Mouse (Mus musculus): ENCODE measurements around the gene Tcf3. TPM values are rescaled to one million over a fixed set of nuclear protein-coding genes. Genes with fewer than 3 reads are reported as not detected.

The Tcf3 gene
- polyA plus RNA-seq, 1 experiment from 2014 or later: 56.2 TPM

DNA sequence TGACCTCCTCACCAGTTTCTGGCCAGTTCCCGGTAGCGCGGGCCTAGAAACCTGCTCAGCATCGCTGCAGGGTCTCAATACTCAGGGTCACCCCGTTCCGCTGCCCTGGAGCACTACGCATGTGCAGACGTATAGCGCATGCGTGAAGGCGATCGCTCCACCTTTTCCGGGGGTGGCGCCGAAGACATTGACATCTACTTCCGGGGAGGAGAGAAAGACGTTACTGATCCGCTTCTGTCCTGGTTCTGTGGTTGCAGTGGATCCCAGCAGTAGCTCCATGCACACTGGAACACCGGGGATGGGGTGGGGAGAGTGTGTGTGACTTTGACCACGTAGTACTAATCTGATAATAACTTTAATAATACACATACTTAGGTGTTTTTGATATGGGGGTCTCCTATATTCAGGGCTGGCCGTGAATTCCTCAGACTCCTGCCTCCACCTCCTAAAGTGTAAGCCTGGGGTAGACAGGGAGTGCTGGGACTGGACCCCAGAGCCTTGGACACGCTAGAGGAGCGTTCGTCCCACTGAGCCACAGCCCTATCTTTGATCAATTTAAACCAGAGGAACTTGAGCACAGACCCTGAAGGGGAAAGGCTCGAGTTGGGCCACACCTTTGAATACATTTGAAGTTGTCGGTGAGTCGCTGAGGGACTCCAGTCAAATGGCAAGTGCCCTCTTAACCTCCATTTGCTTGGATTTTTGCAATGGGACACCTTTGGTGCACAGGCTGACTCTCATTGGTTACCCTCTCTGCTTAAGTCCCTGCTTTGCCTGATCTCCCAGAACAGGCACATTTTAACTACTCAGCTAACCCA is 26.6 kb downstream of the Tcf3 start, which contains the start of gene Uqcr11:
TSS of gene Uqcr11 (minus strand) at position 147 of the 818 bp plus-strand sequence.
- Histone ChIP-seq H3K36me3 (peaks cover 63% of the 10 kb centered on the region), H3K4me2 (peak within 1 kb of the TSS; percentile 95), H3K4me1 (replicated peaks) (peaks cover 53% of the 10 kb centered on the region), H3K9ac (peak within 1 kb of the TSS; percentile 92), H3K4me3 (replicated peaks) (peak within 1 kb of the TSS; percentile 96), H3K27ac (peak within 1 kb of the TSS; percentile 91), H3K27me3 (no peaks in the 10 kb centered on the region), H3K9me3 (replicated peaks) (no peaks in the 10 kb centered on the region)
- DNase-seq (peak; percentile 90), ATAC-seq (ENCODE audit: low read depth) (peak; percentile 83)
- WGBS (ENCODE audit: insufficient replicate concordance): under 1% methylated on average over 27 of the region's 27 CpGs

DNA sequence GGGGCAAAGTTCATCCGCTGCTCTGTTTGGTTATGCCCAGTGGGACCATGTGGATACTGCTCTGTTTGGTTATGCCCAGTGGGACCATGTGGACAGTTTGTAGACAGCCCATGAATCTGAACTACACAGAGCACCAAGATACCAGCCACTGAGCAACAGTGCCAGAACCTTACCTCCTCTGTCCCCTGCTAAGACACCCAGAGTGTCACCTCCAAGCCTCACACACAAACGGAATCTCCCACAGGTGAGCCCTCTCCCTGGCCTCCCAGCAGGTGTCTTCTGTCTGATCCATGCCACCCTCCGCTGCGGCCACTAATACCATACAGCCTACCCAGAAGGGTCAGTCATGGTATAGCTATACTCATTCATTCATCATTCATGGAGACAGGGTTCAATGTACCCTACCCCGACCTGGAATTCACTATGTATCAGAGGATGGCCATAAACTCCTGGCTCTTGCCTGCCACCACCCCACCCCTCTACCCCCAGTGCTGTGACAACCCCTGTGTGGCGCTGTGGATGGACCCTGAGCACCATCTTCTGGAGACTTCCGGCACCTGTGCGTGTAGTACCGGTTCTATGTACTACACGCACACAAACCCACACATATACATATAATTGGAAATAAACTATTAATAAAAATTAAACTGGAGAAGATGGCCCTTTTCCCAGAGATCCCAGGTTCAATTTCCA is 27.8 kb downstream of the Tcf3 start:
- Histone ChIP-seq H3K36me3 (peaks cover 62% of the 10 kb centered on the region), H3K4me1 (replicated peaks) (peaks cover 63% of the 10 kb centered on the region), H3K4me2 (peak overlapping the region; percentile 95), H3K9ac (peak overlapping the region; percentile 92), H3K9me3 (replicated peaks) (no peaks in the 10 kb centered on the region), H3K4me3 (replicated peaks) (peak overlapping the region; percentile 96), H3K27me3 (no peaks in the 10 kb centered on the region), H3K27ac (peak overlapping the region; percentile 91)
- ATAC-seq (ENCODE audit: low read depth) (no peak), DNase-seq (no peak)
- WGBS (ENCODE audit: insufficient replicate concordance): 45% methylated on average over 10 of the region's 10 CpGs

DNA sequence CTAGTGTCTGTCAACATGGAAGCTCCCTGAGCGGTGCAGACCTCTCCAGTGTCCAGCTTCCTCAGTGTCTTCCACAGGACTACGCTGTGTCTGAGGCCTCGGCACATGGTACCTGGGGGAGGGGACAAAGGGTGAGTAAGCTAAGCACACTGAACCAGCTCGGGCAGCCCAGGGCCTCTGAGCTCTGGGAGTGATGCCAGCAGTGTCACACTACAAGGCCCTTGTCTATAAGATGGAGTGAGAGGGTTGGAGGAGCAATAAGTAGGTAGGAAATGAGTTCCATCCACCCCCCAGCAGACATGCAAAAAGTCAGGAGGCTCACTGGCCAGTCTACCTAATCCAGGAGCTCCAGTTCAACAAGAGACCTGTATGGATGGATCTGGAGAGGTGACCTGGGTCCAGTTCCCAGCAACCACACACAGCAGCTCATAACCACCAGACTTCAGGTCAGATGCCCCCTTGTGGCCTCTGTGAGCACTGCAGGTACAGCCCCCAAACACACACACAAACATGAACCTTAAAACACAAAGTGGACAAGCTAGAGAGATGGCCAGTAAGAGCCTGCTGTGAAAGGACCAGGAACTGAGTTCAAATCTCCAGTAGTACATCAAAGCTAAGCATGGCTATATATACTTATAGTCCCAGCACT is 30.3 kb downstream of the Tcf3 start:
- peaks cover 65% of the 10 kb centered on the region for H3K4me1 ChIP-seq (replicated peaks)
- no peaks in the 10 kb centered on the region for H3K9me3 ChIP-seq (replicated peaks)
- DNase-seq (no peak), ATAC-seq (ENCODE audit: low read depth) (no peak)
- WGBS (ENCODE audit: insufficient replicate concordance): 88% methylated on average over 4 of the region's 4 CpGs
- no peak overlapping the region for H3K4me2 ChIP-seq
- peaks cover 42% of the 10 kb centered on the region for H3K36me3 ChIP-seq
- no peak overlapping the region for H3K9ac ChIP-seq
- H3K27me3 ChIP-seq: no peaks in the 10 kb centered on the region
- H3K4me3 ChIP-seq (replicated peaks): no peak overlapping the region
- H3K27ac ChIP-seq: no peak overlapping the region

DNA sequence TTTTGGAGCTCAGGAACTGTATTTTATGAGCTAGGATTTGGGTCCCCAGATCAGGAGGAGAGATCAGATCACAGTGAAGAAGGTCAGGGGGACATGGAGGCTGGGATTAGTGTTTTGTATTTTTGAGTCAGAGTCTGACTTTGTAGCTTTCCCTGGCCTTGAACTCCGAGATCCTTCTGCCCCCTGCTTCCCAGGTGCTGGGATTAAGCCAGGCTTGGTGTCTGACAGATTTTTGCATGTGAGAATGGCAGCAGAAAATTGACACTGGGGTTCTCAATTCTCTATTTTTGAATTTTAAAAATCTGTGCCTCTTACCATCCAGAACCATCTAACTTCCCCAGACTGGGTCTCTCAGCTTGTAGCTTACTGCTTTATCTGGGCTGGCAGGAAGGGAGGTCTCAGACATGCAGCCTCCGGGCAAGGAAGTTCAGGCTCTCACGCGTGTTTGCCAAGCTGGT is 32.7 kb downstream of the Tcf3 start:
- Histone ChIP-seq H3K36me3 (peaks cover 58% of the 10 kb centered on the region), H3K9me3 (replicated peaks) (no peaks in the 10 kb centered on the region), H3K4me1 (replicated peaks) (peaks cover 70% of the 10 kb centered on the region), H3K27me3 (no peaks in the 10 kb centered on the region), H3K4me2 (peak overlapping the region; percentile 89), H3K27ac (peak overlapping the region; percentile 87), H3K4me3 (replicated peaks) (peak overlapping the region; percentile 70), H3K9ac (peak overlapping the region; percentile 81)
- no peak for ATAC-seq (ENCODE audit: low read depth)
- WGBS (ENCODE audit: insufficient replicate concordance): 52% methylated on average over 4 of the region's 4 CpGs
- DNase-seq: no peak

DNA sequence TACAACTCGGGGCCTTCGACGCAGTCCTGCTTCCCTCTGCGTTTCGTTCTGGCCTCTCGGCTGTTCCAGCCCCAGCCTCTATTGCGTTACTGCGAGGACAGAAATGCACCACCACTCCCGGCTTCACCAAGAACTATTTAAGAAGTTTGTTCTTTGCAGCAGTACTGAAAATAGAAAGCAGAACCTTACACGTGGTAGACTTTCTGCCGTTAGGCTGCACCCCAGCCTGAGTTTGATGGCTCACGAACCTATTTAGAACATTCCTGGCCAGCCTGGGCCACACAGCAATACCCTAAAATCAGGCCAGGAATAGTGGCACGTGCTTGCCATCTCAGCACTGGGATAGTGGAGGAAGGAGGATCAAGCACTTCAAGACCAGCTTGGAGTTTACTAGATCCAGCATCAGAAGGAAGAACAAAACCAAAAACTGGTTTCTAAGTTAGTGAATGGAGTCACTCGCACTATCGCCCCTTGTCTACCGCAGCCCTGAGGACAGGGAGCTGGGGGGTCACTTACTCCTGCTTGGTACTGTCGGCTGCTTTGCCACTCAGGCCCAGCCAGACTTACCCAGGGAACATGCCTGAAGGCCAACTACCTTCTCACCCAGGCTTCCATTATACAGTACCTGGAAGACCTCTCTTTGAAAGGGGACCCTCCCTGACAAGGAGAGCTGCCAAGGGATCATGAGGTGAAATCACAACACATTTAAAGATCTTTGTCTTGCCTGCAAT is 33.3 kb downstream of the Tcf3 start:
- peak overlapping the region; percentile 89 for H3K4me2 ChIP-seq
- 13% methylated on average over 17 of the region's 17 CpGs for WGBS (ENCODE audit: insufficient replicate concordance)
- H3K36me3 ChIP-seq: peaks cover 64% of the 10 kb centered on the region
- peaks cover 64% of the 10 kb centered on the region for H3K4me1 ChIP-seq (replicated peaks)
- H3K27me3 ChIP-seq: no peaks in the 10 kb centered on the region
- DNase-seq: no peak
- H3K27ac ChIP-seq: peak overlapping the region; percentile 87
- peak overlapping the region; percentile 70 for H3K4me3 ChIP-seq (replicated peaks)
- H3K9me3 ChIP-seq (replicated peaks): no peaks in the 10 kb centered on the region
- peak overlapping the region; percentile 81 for H3K9ac ChIP-seq
- no peak for ATAC-seq (ENCODE audit: low read depth)

DNA sequence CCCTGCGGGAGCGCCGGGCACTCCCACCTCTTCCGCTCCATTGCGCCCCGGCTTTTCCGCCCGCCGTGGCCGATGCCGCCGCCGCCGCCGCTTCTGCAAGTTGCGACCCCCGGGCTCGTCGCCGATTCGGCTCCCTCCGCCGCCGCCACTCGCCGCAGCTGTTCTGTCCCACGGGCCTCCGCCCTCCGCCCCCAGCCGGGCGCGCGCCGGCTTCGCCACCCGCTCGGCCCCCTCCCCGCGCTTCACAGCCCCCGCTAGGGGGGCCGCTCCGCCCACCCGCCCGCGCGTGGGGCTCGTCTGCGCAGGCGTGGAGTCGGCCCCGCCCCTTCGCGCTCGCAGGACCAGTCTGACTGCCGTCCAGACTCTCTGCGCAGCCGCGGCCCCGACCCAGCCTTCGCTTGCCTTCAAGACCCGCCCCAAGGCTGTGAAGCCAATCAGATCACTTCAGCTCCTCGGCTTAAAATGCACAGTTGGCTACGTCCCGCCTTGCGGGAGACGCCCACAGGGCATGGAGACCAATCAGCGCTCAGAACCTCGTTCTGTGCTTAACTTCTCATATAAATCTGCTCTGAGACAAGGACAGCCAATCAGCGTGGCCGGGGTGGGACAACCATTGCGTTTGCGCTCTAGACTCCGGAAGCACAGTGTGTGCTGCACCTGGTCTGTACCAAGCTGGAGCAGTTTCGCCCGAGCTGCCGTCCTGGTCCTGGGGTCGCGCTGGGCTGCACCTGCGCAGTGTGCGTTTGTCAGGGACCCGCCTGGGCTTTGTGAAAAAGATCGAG is 34.1 kb downstream of the Tcf3 start, which contains the start of gene Mbd3:
TSS of gene Mbd3 (minus strand) at position 360 of the 782 bp plus-strand sequence.
- H3K9me3 ChIP-seq (replicated peaks): no peaks in the 10 kb centered on the region
- peak within 1 kb of the TSS; percentile 99 for H3K27ac ChIP-seq
- H3K27me3 ChIP-seq: no peaks in the 10 kb centered on the region
- DNase-seq (peak; percentile 99), ATAC-seq (ENCODE audit: low read depth) (peak; percentile 91)
- H3K4me1 ChIP-seq (replicated peaks): peaks cover 56% of the 10 kb centered on the region
- under 1% methylated on average over 82 of the region's 82 CpGs for WGBS (ENCODE audit: insufficient replicate concordance)
- H3K9ac ChIP-seq: peak within 1 kb of the TSS; percentile 98
- H3K4me2 ChIP-seq: peak within 1 kb of the TSS; percentile 98
- H3K4me3 ChIP-seq (replicated peaks): peak within 1 kb of the TSS; percentile 88
- H3K36me3 ChIP-seq: peaks cover 65% of the 10 kb centered on the region

DNA sequence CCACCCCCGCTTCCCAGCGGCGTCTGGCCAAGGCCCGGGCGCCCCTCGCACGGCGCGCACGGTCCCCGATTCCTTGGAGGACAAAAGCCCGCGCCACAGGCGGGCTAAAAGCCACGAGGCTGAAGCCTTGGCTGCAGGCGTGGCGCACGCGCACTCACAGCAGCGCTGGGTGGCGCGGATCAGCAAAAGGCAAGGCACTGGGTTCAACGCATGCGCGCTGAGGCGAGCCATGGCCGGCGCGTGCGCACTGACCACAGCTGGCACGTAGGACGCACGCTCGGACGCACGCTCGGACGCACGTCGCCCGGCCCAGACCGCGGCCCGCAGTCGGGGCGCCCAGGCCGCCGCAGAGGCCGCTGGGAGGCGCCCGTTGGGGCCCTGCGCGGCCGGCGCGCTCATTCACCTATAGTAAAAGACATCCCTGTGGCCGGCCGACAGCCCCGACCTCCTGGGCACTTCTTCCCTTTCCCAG is 34.7 kb downstream of the Tcf3 start:
- Histone ChIP-seq H3K4me2 (peak overlapping the region; percentile 98), H3K4me1 (replicated peaks) (peaks cover 50% of the 10 kb centered on the region), H3K4me3 (replicated peaks) (peak overlapping the region; percentile 88), H3K9me3 (replicated peaks) (no peaks in the 10 kb centered on the region), H3K27ac (peak overlapping the region; percentile 99), H3K36me3 (peaks cover 65% of the 10 kb centered on the region), H3K27me3 (no peaks in the 10 kb centered on the region), H3K9ac (peak overlapping the region; percentile 98)
- WGBS (ENCODE audit: insufficient replicate concordance): under 1% methylated on average over 59 of the region's 59 CpGs
- peak; percentile 74 for ATAC-seq (ENCODE audit: low read depth)
- DNase-seq: peak; percentile 99

DNA sequence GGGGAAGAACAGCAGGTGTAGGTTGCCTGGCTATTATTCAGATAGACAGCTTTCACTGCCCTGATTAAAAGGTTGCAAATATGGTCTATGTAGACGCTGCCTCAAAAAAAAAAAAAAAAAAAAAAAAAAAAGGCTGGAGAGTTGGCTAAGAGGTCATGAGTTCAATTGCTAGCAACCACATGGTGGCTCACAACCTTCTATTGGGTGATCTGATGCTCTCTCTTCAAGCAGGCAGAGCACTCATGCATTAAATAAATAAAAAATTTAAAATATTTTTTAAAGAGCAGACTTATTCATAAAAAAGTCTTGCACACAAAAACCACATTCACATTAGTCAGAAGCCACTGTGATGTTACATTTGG is 35.3 kb downstream of the Tcf3 start:
- DNase-seq: no peak
- ATAC-seq (ENCODE audit: low read depth): no peak
- H3K4me3 ChIP-seq (replicated peaks): peak overlapping the region; percentile 88
- WGBS (ENCODE audit: insufficient replicate concordance): 0% methylated on average over 1 of the region's 1 CpGs
- peaks cover 65% of the 10 kb centered on the region for H3K36me3 ChIP-seq
- no peaks in the 10 kb centered on the region for H3K27me3 ChIP-seq
- H3K4me2 ChIP-seq: peak overlapping the region; percentile 98
- peak overlapping the region; percentile 98 for H3K9ac ChIP-seq
- peak overlapping the region; percentile 99 for H3K27ac ChIP-seq
- H3K9me3 ChIP-seq (replicated peaks): no peaks in the 10 kb centered on the region
- H3K4me1 ChIP-seq (replicated peaks): peaks cover 47% of the 10 kb centered on the region

DNA sequence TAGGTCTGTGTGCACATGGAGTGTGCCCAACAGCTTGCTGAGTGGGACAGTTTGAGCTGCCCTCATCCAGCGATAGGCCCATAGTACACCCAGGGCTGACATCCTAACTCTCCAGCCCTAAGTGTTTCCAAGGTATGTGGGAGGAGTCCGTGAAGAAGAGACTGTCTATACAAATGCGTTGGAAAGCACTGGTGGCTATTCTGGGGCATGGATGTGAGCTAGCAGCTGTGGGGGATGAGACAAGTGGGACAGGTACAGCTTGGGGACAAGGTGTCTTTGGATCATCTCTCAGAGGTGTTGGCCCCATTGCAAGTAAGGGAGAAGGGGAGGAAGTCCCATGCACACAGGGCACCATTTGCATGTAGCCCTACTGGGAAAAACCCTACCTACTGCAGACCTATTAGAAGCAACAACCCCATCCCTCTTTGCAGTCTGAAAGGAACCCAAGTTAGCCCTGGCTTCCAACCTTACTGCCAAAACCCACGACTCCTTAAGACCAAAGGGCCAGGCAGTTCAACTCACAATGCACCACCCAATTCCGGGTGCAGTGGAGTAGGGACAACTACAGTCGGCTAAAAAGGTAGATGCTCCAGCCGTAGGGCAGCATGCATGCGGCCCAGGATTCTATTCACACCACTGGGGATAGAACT is 35.8 kb downstream of the Tcf3 start:
- ATAC-seq (ENCODE audit: low read depth) (no peak), DNase-seq (no peak)
- Histone ChIP-seq H3K4me1 (replicated peaks) (peaks cover 47% of the 10 kb centered on the region), H3K4me3 (replicated peaks) (peak overlapping the region; percentile 88), H3K36me3 (peaks cover 65% of the 10 kb centered on the region), H3K27ac (peak overlapping the region; percentile 99), H3K4me2 (peak overlapping the region; percentile 98), H3K9ac (peak overlapping the region; percentile 98), H3K9me3 (replicated peaks) (no peaks in the 10 kb centered on the region), H3K27me3 (no peaks in the 10 kb centered on the region)
- 45% methylated on average over 8 of the region's 8 CpGs for WGBS (ENCODE audit: insufficient replicate concordance)
